Mouse (Mus musculus): ENCODE measurements at regions not wholly inside any gene's neighbourhood (a gene's known extent, or its start where the extent isn't known, plus 50 kb on each side); places are given as distances from the start of the nearest gene placed in this dataset.

DNA sequence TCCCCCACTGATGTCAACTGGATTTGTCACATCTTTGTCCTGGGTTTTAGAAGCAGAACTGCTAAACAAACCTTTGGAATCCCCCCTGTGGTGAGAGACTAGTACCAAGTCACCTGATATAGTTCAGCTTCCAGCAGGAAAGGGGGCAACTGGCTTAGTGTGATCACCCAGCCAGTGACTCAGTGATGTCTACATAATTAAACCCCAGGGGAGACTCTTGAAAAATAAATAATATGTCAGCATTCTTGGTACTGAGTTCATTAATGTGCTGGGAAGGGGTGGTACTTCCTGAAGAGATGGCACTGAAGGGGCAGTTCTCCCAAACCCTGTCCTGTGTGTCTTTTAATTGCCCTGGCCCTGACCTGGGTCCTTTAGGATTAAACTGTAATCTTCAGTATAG lies 166.5 kb upstream of the Camk1g start:
- TF ChIP-seq CTCF (IDR thresholded peaks at IDR 0.05; ENCODE audit: borderline replicate concordance, insufficient read depth, low read depth, low read length), result no peak
- TF ChIP-seq POLR2A (IDR thresholded peaks at IDR 0.05; ENCODE audit: borderline replicate concordance, insufficient read depth, low read length), result no peak
